Mouse (Mus musculus) cerebellum, adult 2 months (tissue): ENCODE data around the gene Taf1b. TPM values are rescaled to one million over a fixed set of nuclear protein-coding genes. Genes with fewer than 3 reads are reported as not detected.

Source experiments
- DNase-seq, 2 experiments: peaks; one replicate each; pipeline ENCODE4 v3.0.0; 2021
- H3K27ac ChIP-seq: fragments of 200-500 bp; 2 replicates; pipeline ENCODE4 v1.5.1; 2012; ENCODE audit warnings: low read length, control low read depth, inconsistent platforms; ENCODE audit not compliant: insufficient read depth
- H3K27me3 ChIP-seq: fragments of 200-500 bp; 2 replicates; pipeline ENCODE4 v1.6.1; 2012; ENCODE audit warnings: inconsistent platforms, mild to moderate bottlenecking, low read length, moderate library complexity; ENCODE audit not compliant: control insufficient read depth, insufficient read depth
- H3K4me1 ChIP-seq: fragments of 200-500 bp; 2 replicates; pipeline ENCODE4 v1.6.1; 2011; ENCODE audit warnings: low read length; ENCODE audit not compliant: control insufficient read depth, insufficient read depth
- H3K4me3 ChIP-seq: fragments of 200-500 bp; replicated peaks from 2 replicates; pipeline ENCODE3; 2011; ENCODE audit warnings: mild to moderate bottlenecking, low read depth, low read length, control low read depth; ENCODE audit not compliant: insufficient read depth
- CTCF ChIP-seq: fragments of 200-500 bp; IDR thresholded peaks from 2 replicates; pipeline ENCODE4 v1.5.1; 2011; ENCODE audit warnings: low read depth, mild to moderate bottlenecking, control low read depth, low read length, moderate library complexity, borderline replicate concordance; ENCODE audit not compliant: insufficient read depth
- POLR2A ChIP-seq: fragments of 200-500 bp; IDR thresholded peaks from 2 replicates; pipeline ENCODE4 v1.6.1; 2011; ENCODE audit warnings: low read length, control low read depth, borderline replicate concordance; ENCODE audit not compliant: insufficient read depth
- WGBS: fragments of 180-500 bp; shearing (Covaris S2); methylation state at CpG from one replicate; pipeline ENCODE4 v1.1.7; 2018; 5-methylcytosine and 5-hydroxymethylcytosine counted together
- polyA plus RNA-seq: library from polyadenylated mRNA; depleted of rRNA; stranded (reverse); fragments of >200 nt; gene quantifications from 2 replicates; pipeline ENCODE4 v1.2.3, GENCODE M21; 2012; rRNA removed

Gene Taf1b
- polyA plus RNA-seq, 1 experiment = 17.7 TPM

DNA sequence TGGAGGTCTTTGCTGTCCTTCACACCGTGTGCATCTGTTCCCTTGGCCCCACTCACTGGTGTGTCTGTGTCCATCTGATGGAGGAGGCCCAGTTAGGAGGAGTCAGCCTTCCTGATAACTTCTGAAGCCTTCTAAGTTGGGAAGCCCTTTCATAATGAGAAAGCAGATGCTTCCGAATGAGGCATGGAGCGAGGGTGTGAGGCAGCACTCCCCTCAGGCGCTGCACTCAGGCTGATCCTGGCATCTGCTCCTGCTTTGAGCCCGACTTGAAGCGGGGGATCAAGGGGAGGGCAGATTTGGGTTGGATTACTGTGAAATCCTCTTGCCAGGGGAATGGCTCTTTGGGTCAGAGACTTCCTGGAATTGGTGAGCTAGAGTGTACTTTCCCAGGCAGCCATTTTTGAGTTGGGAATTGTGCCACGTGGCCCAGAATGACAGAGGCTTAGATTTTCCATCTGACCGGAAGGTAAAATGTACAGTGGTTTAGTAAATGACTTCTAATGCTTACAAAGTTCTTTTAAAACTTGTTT, 101.3 kb downstream of the Taf1b start:
- TF ChIP-seq CTCF (no peak), POLR2A (no peak)
- Histone ChIP-seq H3K27me3 (no peaks in the 10 kb centered on the region), H3K27ac (no peak overlapping the region), H3K4me3 (no peak overlapping the region), H3K4me1 (no peaks in the 10 kb centered on the region)
- WGBS = 24% methylated on average over 8 of the region's 8 CpGs
- no peak for DNase-seq

DNA sequence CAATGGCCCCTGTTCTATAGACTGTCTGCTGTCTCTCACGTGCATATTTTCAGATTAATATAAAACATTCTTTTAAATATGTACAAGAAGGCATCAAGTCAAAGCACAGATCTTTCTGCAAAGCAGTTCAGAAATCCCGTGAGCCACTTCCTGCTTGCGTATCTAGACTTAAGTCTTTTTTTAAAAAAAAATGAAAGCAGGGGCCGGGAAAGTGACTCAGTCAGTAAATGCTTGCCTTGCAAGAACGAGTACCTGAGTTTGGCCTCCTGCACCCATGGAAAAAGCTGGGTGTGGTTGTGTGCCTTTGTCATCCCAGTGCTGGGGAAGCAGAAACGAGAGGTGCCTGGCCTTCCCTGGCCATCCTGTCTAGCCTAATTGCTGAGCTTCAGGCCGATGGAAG, 101.9 kb downstream of the Taf1b start:
- H3K27me3 ChIP-seq = no peaks in the 10 kb centered on the region
- no peak for DNase-seq
- H3K4me3 ChIP-seq = no peak overlapping the region
- no peaks in the 10 kb centered on the region for H3K4me1 ChIP-seq
- H3K27ac ChIP-seq = no peak overlapping the region
- TF ChIP-seq POLR2A (no peak), CTCF (no peak)
- 93% methylated on average over 7 of the region's 7 CpGs for WGBS

GRCm38 (mm10) chr12:24600806-24601205, 102.6 kb downstream of the Taf1b start:
- H3K4me1 ChIP-seq = no peaks in the 10 kb centered on the region
- DNase-seq = peak; percentile 65
- WGBS = 2% methylated on average over 9 of the region's 9 CpGs
- TF ChIP-seq CTCF (peak; percentile 73), POLR2A (no peak)
- no peaks in the 10 kb centered on the region for H3K27me3 ChIP-seq
- no peak overlapping the region for H3K27ac ChIP-seq
- no peak overlapping the region for H3K4me3 ChIP-seq

DNA sequence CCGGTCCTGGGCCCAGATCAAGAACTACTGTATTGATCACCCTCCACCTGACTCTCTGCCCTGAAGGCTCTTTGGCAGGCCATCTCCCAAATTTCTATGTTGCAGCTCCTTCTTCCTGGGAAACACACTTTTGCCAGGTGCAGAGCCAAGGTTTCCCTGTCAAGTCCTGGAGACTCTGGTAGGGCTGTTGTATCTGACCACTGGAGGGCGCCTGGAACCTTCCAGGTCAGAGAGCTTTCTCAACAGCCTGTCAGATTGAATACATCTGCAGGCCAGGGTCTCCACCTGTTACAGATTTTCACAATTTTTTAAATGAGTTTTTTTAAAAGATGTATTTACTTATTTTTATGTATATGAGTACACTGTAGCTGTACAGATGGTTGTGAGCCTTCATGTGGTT, 105.1 kb downstream of the Taf1b start:
- no peak for TF ChIP-seq POLR2A
- peak; percentile 47 for TF ChIP-seq CTCF

DNA sequence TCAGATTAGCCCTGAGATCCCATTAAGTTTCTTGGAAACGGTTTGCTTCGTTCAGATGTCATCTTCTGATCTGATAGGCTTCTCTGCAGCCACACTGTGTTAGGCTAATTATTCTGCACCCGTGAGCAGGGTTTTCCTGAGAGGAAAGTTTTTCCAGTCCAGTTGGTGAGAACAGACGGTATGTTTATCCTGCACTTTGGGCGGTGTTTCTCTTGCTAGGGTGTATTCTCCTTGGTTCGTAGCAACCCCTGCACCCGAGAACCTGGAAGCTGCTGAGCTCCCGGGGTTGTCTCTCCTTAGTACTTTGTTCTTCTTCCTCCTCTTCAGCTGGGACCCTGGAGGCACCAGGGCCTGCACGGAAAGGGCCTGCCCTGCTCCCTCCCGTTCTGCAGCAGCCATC, 108.0 kb downstream of the Taf1b start:
- TF ChIP-seq POLR2A = no peak
- no peak for TF ChIP-seq CTCF
- 50% methylated on average over 10 of the region's 10 CpGs for WGBS
- no peak overlapping the region for H3K27ac ChIP-seq
- H3K27me3 ChIP-seq = no peaks in the 10 kb centered on the region
- DNase-seq = no peak
- H3K4me1 ChIP-seq = no peaks in the 10 kb centered on the region
- H3K4me3 ChIP-seq = no peak overlapping the region

More for the DNA sequence above, 105.1 kb downstream of the Taf1b start:
- Histone ChIP-seq H3K4me3 (no peak overlapping the region), H3K4me1 (no peaks in the 10 kb centered on the region), H3K27me3 (no peaks in the 10 kb centered on the region), H3K27ac (no peak overlapping the region)
- peak; percentile 38 to 52 for DNase-seq
- 39% methylated on average over 2 of the region's 2 CpGs for WGBS

Other genes starting within 250 kb of the Taf1b start
- 2.3 TPM in 2 replicates for gene Grhl1, start 73.9 kb downstream of the Taf1b start, polyA plus RNA-seq
- 4.8 and 4.9 TPM in 2 replicates for gene Klf11, start 152.9 kb downstream of the Taf1b start, polyA plus RNA-seq
- gene Cys1, start 183.5 kb downstream of the Taf1b start, polyA plus RNA-seq = 6.0 and 6.2 TPM in 2 replicates
- gene Rrm2, start 209.9 kb downstream of the Taf1b start, polyA plus RNA-seq = 1.2 TPM in 2 replicates